Mouse (Mus musculus): ENCODE measurements around the gene Cntrob. TPM values are rescaled to one million over a fixed set of nuclear protein-coding genes. Genes with fewer than 3 reads are reported as not detected.

Gene Cntrob
- total RNA-seq, 2 experiments from 2014 or later: 11.2 to 15.6 TPM

- no peak for DNase-seq (ENCODE audit: extremely low spot score in 1 of 2, low spot score in 1 of 2)
Measured at GRCm38 (mm10) chr11:69251953-69252352, 71.6 kb downstream of the Cntrob start.

GRCm38 (mm10) chr11:69251135-69251842, 72.3 kb downstream of the Cntrob start:
- DNase-seq (ENCODE audit: extremely low spot score in 1 of 2, low spot score in 1 of 2): no peak

- DNase-seq (ENCODE audit: extremely low spot score in 1 of 2, low spot score in 1 of 2): no peak
Measured at GRCm38 (mm10) chr11:69250106-69250505, 73.5 kb downstream of the Cntrob start.

Other genes with a start within 250 kb of the Cntrob start
- 1,000 to 10,000 TPM in 1 of 2 experiments, 100 to 1,000 TPM in 1; 978 to 1,010 TPM for gene Vamp2, start 235.3 kb downstream of the Cntrob start, total RNA-seq (2021)
- 10 to 100 TPM; 70.1 to 89.0 TPM for gene Per1, start 228.6 kb downstream of the Cntrob start, total RNA-seq (2021)
- under 1 TPM; 0.80 to 0.96 TPM for gene Hes7, start 203.4 kb downstream of the Cntrob start, total RNA-seq (2021)
- under 1 TPM; 0.68 to 0.89 TPM for gene 9130213A22Rik, start 201.2 kb downstream of the Cntrob start, total RNA-seq (2021)
- gene Aloxe3, start 197.9 kb downstream of the Cntrob start, total RNA-seq (2021): 1 to 10 TPM; 5.2 to 6.8 TPM
- 1 to 10 TPM; 4.0 to 7.2 TPM for gene Alox12b, start 166.8 kb downstream of the Cntrob start, total RNA-seq (2021)
- gene Alox8, start 125.9 kb downstream of the Cntrob start, total RNA-seq (2021): 1 to 10 TPM; 6.0 to 8.2 TPM
- 1 to 10 TPM; 1.7 TPM for gene Gucy2e, start 86.7 kb downstream of the Cntrob start, total RNA-seq (2021)
- 10 to 100 TPM; 63.5 to 68.4 TPM for gene Trappc1, start 205 bp upstream of the Cntrob start, total RNA-seq (2021)
- 10 to 100 TPM; 23.3 to 24.4 TPM for gene Kcnab3, start 2.5 kb upstream of the Cntrob start, total RNA-seq (2021)
- 100 to 1,000 TPM; 103 to 110 TPM for gene Rnf227, start 16.7 kb upstream of the Cntrob start, total RNA-seq (2021)
- gene Chd3, start 45.6 kb upstream of the Cntrob start, total RNA-seq (2021): 100 to 1,000 TPM; 504 to 538 TPM
- 100 to 1,000 TPM; 100 to 116 TPM for gene Naa38, start 71.7 kb upstream of the Cntrob start, total RNA-seq (2021)
- 10 to 100 TPM; 40.8 to 43.6 TPM for gene Cyb5d1, start 71.9 kb upstream of the Cntrob start, total RNA-seq (2021)
- 1 to 10 TPM; 2.5 TPM for gene Tmem88, start 74.5 kb upstream of the Cntrob start, total RNA-seq (2021)
- 10 to 100 TPM; 28.5 to 41.2 TPM for gene Kdm6b, start 89.9 kb upstream of the Cntrob start, total RNA-seq (2021)
- gene Dnah2, start 225.3 kb upstream of the Cntrob start, total RNA-seq (2021): 1 to 10 TPM; 3.5 to 8.0 TPM
- gene Efnb3, start 236.4 kb upstream of the Cntrob start, total RNA-seq (2021): 100 to 1,000 TPM; 134 to 139 TPM

All from layer of hippocampus, postnatal 25 days (tissue).